Mouse (Mus musculus): ENCODE measurements around the gene Capn8. TPM values are rescaled to one million over a fixed set of nuclear protein-coding genes. Genes with fewer than 3 reads are reported as not detected.

Gene Capn8
- polyA plus RNA-seq, 1 experiment from 2014 or later: not detected

- no peak overlapping the region for H3K4me2 ChIP-seq
- H3K9ac ChIP-seq (ENCODE audit: low read depth, low read length): no peak overlapping the region
- H3K9me3 ChIP-seq (replicated peaks; ENCODE audit: control insufficient read depth, low read length): no peaks in the 10 kb centered on the region
- no peaks in the 10 kb centered on the region for H3K36me3 ChIP-seq (ENCODE audit: control insufficient read depth, insufficient read depth, low read length)
- WGBS (ENCODE audit: insufficient replicate concordance): 89% methylated on average over 6 of the region's 6 CpGs
- 0 out of 2 replicates have a peak, but pooled peaks cover 6% of the 10 kb centered on the region for H3K4me1 ChIP-seq (ENCODE audit: control insufficient read depth, insufficient read depth, low read length)
- H3K27me3 ChIP-seq (ENCODE audit: control insufficient read depth, insufficient read depth, low read length): no peaks in the 10 kb centered on the region
- ATAC-seq (replicated peaks; ENCODE audit: insufficient number of reproducible peaks, low FRiP score, low TSS enrichment): no peak
- H3K4me3 ChIP-seq (ENCODE audit: low read depth, low read length): no peak overlapping the region
- no peak overlapping the region for H3K27ac ChIP-seq (ENCODE audit: low read depth, low read length)
These were observed 19.4 kb downstream of the Capn8 start for GRCm38 (mm10) chr1:182584169-182584568.

- WGBS (ENCODE audit: insufficient replicate concordance): 20% methylated on average over 16 of the region's 16 CpGs
- peak overlapping the region; percentile 6; the same call in 1 of the 2 replicates for H3K4me3 ChIP-seq (ENCODE audit: low read depth, low read length)
- no peaks in the 10 kb centered on the region for H3K9me3 ChIP-seq (replicated peaks; ENCODE audit: control insufficient read depth, low read length)
- no peak for ATAC-seq (replicated peaks; ENCODE audit: insufficient number of reproducible peaks, low FRiP score, low TSS enrichment)
- H3K36me3 ChIP-seq (ENCODE audit: control insufficient read depth, insufficient read depth, low read length): no peaks in the 10 kb centered on the region
- H3K27me3 ChIP-seq (ENCODE audit: control insufficient read depth, insufficient read depth, low read length): no peaks in the 10 kb centered on the region
- H3K4me1 ChIP-seq (ENCODE audit: control insufficient read depth, insufficient read depth, low read length): 0 out of 2 replicates have a peak, but pooled peaks cover 6% of the 10 kb centered on the region
- H3K4me2 ChIP-seq: peak overlapping the region; percentile 60
- H3K9ac ChIP-seq (ENCODE audit: low read depth, low read length): no peak overlapping the region
- H3K27ac ChIP-seq (ENCODE audit: low read depth, low read length): no peak overlapping the region
These were observed 20.5 kb downstream of the Capn8 start for GRCm38 (mm10) chr1:182585162-182585840.

GRCm38 (mm10) chr1:182587706-182588105 lies 22.9 kb downstream of the Capn8 start:
- no peak overlapping the region for H3K4me3 ChIP-seq (ENCODE audit: low read depth, low read length)
- no peaks in the 10 kb centered on the region for H3K27me3 ChIP-seq (ENCODE audit: control insufficient read depth, insufficient read depth, low read length)
- peaks cover 16% of the 10 kb centered on the region for H3K4me1 ChIP-seq (ENCODE audit: control insufficient read depth, insufficient read depth, low read length)
- no peaks in the 10 kb centered on the region for H3K36me3 ChIP-seq (ENCODE audit: control insufficient read depth, insufficient read depth, low read length)
- H3K9ac ChIP-seq (ENCODE audit: low read depth, low read length): no peak overlapping the region
- no peaks in the 10 kb centered on the region for H3K9me3 ChIP-seq (replicated peaks; ENCODE audit: control insufficient read depth, low read length)
- 25% methylated on average over 4 of the region's 4 CpGs for WGBS (ENCODE audit: insufficient replicate concordance)
- no peak overlapping the region for H3K27ac ChIP-seq (ENCODE audit: low read depth, low read length)
- no peak for ATAC-seq (replicated peaks; ENCODE audit: insufficient number of reproducible peaks, low FRiP score, low TSS enrichment)
- no peak overlapping the region for H3K4me2 ChIP-seq

GRCm38 (mm10) chr1:182591491-182591890 lies 26.7 kb downstream of the Capn8 start:
- Histone ChIP-seq H3K9me3 (replicated peaks; ENCODE audit: control insufficient read depth, low read length) (no peaks in the 10 kb centered on the region), H3K4me3 (ENCODE audit: low read depth, low read length) (no peak overlapping the region), H3K27me3 (ENCODE audit: control insufficient read depth, insufficient read depth, low read length) (no peaks in the 10 kb centered on the region), H3K9ac (ENCODE audit: low read depth, low read length) (no peak overlapping the region), H3K4me2 (no peak overlapping the region), H3K36me3 (ENCODE audit: control insufficient read depth, insufficient read depth, low read length) (no peaks in the 10 kb centered on the region), H3K4me1 (ENCODE audit: control insufficient read depth, insufficient read depth, low read length) (peaks cover 19% of the 10 kb centered on the region), H3K27ac (ENCODE audit: low read depth, low read length) (no peak overlapping the region)
- ATAC-seq (replicated peaks; ENCODE audit: insufficient number of reproducible peaks, low FRiP score, low TSS enrichment): no peak
- WGBS (ENCODE audit: insufficient replicate concordance): 74% methylated on average over 7 of the region's 7 CpGs

GRCm38 (mm10) chr1:182592436-182592835 lies 27.6 kb downstream of the Capn8 start:
- Histone ChIP-seq H3K9ac (ENCODE audit: low read depth, low read length) (no peak overlapping the region), H3K27ac (ENCODE audit: low read depth, low read length) (no peak overlapping the region), H3K27me3 (ENCODE audit: control insufficient read depth, insufficient read depth, low read length) (no peaks in the 10 kb centered on the region), H3K4me2 (no peak overlapping the region), H3K4me3 (ENCODE audit: low read depth, low read length) (no peak overlapping the region), H3K9me3 (replicated peaks; ENCODE audit: control insufficient read depth, low read length) (no peaks in the 10 kb centered on the region), H3K4me1 (ENCODE audit: control insufficient read depth, insufficient read depth, low read length) (peaks cover 19% of the 10 kb centered on the region), H3K36me3 (ENCODE audit: control insufficient read depth, insufficient read depth, low read length) (no peaks in the 10 kb centered on the region)
- ATAC-seq (replicated peaks; ENCODE audit: insufficient number of reproducible peaks, low FRiP score, low TSS enrichment): no peak
- 36% methylated on average over 4 of the region's 4 CpGs for WGBS (ENCODE audit: insufficient replicate concordance)

- no peak overlapping the region for H3K27ac ChIP-seq (ENCODE audit: low read depth, low read length)
- H3K4me3 ChIP-seq (ENCODE audit: low read depth, low read length): no peak overlapping the region
- no peak overlapping the region for H3K4me2 ChIP-seq
- H3K36me3 ChIP-seq (ENCODE audit: control insufficient read depth, insufficient read depth, low read length): no peaks in the 10 kb centered on the region
- H3K4me1 ChIP-seq (ENCODE audit: control insufficient read depth, insufficient read depth, low read length): no peaks in the 10 kb centered on the region
- H3K9me3 ChIP-seq (replicated peaks; ENCODE audit: control insufficient read depth, low read length): no peaks in the 10 kb centered on the region
- H3K9ac ChIP-seq (ENCODE audit: low read depth, low read length): no peak overlapping the region
- 77% methylated on average over 17 of the region's 17 CpGs for WGBS (ENCODE audit: insufficient replicate concordance)
- no peak for ATAC-seq (replicated peaks; ENCODE audit: insufficient number of reproducible peaks, low FRiP score, low TSS enrichment)
- H3K27me3 ChIP-seq (ENCODE audit: control insufficient read depth, insufficient read depth, low read length): no peaks in the 10 kb centered on the region
These were observed 40.7 kb downstream of the Capn8 start for GRCm38 (mm10) chr1:182605330-182606150.

- no peak for ATAC-seq (replicated peaks; ENCODE audit: insufficient number of reproducible peaks, low FRiP score, low TSS enrichment)
- no peaks in the 10 kb centered on the region for H3K27me3 ChIP-seq (ENCODE audit: control insufficient read depth, insufficient read depth, low read length)
These were observed 45.0 kb downstream of the Capn8 start for GRCm38 (mm10) chr1:182609701-182610335.

GRCm38 (mm10) chr1:182615465-182615864 lies 50.7 kb downstream of the Capn8 start:
- H3K36me3 ChIP-seq (ENCODE audit: control insufficient read depth, insufficient read depth, low read length): no peaks in the 10 kb centered on the region
- ATAC-seq (replicated peaks; ENCODE audit: insufficient number of reproducible peaks, low FRiP score, low TSS enrichment): no peak
- no peak overlapping the region for H3K27ac ChIP-seq (ENCODE audit: low read depth, low read length)
- H3K4me2 ChIP-seq: no peak overlapping the region
- no peaks in the 10 kb centered on the region for H3K27me3 ChIP-seq (ENCODE audit: control insufficient read depth, insufficient read depth, low read length)
- no peaks in the 10 kb centered on the region for H3K4me1 ChIP-seq (ENCODE audit: control insufficient read depth, insufficient read depth, low read length)
- 32% methylated on average over 1 of the region's 1 CpGs for WGBS (ENCODE audit: insufficient replicate concordance)
- H3K4me3 ChIP-seq (ENCODE audit: low read depth, low read length): no peak overlapping the region
- no peaks in the 10 kb centered on the region for H3K9me3 ChIP-seq (replicated peaks; ENCODE audit: control insufficient read depth, low read length)
- H3K9ac ChIP-seq (ENCODE audit: low read depth, low read length): no peak overlapping the region

More at GRCm38 (mm10) chr1:182609701-182610335, 45.0 kb downstream of the Capn8 start:
- H3K9ac ChIP-seq (ENCODE audit: low read depth, low read length): no peak overlapping the region
- no peak overlapping the region for H3K4me2 ChIP-seq
- WGBS (ENCODE audit: insufficient replicate concordance): 79% methylated on average over 4 of the region's 4 CpGs
- H3K4me3 ChIP-seq (ENCODE audit: low read depth, low read length): no peak overlapping the region
- no peaks in the 10 kb centered on the region for H3K4me1 ChIP-seq (ENCODE audit: control insufficient read depth, insufficient read depth, low read length)
- H3K9me3 ChIP-seq (replicated peaks; ENCODE audit: control insufficient read depth, low read length): no peaks in the 10 kb centered on the region
- no peaks in the 10 kb centered on the region for H3K36me3 ChIP-seq (ENCODE audit: control insufficient read depth, insufficient read depth, low read length)
- no peak overlapping the region for H3K27ac ChIP-seq (ENCODE audit: low read depth, low read length)

Data from heart, embryonic 11.5 days (tissue).